Mouse (Mus musculus): ENCODE results near the gene Rnf135.
"Not testable (repeated sequence)": the region's sequence is repeated elsewhere in the genome, so short reads cannot be mapped to it uniquely, and the experiment has no call there.

Gene Rnf135

GRCm38 (mm10) chr11:80163362-80164116, 20.1 kb upstream of the Rnf135 start:
- DNase-seq, result no peak

- DNase-seq, result no peak
Observed at GRCm38 (mm10) chr11:80164224-80164623, 19.4 kb upstream of the Rnf135 start.

GRCm38 (mm10) chr11:80168121-80168520, 15.5 kb upstream of the Rnf135 start:
- DNase-seq, result no peak

GRCm38 (mm10) chr11:80168611-80169249, 14.9 kb upstream of the Rnf135 start:
- no peak for DNase-seq

DNA sequence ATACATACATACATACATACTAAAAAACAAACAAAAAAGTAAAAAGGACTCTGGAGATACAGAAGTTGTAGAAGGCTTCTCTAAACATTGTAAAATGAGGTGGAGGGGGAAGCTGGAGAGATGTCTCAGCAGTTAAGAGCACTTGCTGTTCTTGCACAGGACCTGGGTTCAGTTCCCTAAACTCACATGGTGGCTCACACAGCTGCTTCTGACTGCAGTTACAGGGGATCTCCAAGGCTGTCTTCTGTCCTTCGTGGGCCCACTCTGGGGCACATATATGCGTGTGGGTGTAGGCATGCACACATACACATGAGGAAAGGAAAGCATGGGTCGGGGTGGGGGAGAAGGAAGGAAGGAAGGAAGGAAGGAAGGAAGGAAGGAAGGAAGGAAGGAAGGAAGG, 14.0 kb upstream of the Rnf135 start:
- no peak for DNase-seq

DNA sequence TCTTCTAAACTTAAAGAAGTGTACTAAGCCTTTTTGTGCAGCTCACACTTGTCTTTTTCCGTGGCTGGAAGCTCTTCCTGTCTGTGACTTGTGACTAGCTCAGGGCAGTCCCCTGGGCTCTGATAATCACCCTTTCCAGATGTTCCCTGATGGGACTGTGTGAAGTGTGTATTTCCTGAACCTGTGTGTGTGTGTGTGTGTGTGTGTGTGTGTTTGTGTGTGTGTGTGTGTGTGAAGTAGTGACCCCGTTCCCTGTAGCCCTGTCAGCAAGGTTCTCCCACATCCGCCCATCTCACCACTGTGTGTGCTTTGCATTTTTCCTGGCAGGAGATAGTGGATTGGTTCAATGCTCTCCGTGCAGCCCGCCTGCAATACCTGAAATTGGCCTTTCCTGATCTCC, 13.3 kb upstream of the Rnf135 start:
- no peak for DNase-seq

DNA sequence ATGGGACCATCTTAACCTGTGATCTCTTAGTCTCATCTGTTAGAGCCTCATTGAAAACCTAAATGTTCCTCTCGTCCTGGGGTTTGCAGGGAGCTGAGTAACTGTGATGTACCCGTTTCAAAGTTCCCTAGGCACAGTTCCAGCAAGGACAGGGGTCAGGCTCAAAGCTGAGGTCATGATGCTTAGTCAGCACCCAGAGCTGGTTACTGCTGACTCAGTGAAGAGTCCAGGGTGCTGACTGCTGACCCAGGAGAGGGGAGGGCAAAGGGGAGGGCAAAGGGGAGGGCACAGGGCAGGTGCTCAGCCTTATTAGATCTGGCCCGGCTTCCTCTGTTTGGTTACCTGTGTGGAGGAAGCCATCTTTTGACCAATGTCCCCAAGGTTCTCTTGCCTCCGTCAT, 11.8 kb upstream of the Rnf135 start:
- DNase-seq, result no peak

GRCm38 (mm10) chr11:80173963-80174670, 9.5 kb upstream of the Rnf135 start:
- no peak for DNase-seq

DNA sequence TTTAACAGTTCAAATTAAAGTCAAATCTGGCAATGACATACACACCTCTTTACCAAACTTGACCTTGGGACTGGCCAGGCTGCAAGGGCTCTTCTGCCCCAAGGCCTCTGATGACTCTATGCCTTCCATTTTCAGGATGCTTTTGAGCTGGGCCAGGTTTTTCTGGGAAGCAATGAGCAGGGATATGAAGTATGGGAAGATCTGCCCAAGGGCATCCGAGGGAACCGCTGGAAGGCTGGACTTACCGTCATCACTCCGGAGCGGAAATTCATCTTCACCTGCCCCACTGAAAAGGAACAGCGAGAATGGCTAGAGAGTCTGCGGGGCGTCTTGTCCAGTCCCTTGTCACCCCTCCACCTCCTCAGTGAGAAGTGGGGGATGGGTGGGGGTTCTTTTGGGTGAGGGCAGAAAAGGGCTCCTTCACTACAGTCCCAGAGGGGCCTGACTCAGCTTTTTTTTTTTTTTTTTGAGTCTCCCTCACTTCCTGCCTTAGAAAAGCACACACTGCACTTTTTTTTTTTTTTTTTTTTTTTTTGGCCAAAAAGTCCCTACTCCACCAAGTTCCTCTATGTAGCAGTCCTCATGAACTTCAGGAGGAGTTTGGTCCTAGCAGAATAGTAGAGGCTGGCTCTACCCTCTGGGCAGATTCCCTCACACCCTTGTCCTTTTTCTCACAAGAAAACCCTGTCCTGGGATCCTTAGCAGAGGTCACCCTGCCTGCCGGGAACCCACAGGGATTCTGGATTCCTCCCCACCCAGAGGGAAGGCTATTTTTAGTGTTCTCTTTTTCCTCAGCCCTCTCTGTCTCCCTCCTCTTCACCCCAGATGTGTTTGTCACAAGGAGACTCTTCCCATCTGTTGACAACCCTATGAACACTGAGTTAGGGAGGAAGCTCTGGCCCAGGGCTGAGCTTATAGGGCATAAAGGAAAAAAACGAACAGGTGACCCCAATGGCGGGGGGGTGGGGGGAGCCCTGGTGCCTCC, 6.4 kb upstream of the Rnf135 start:
- no peak for DNase-seq

- no peak for DNase-seq
Observed at GRCm38 (mm10) chr11:80178316-80178715, 5.3 kb upstream of the Rnf135 start.

DNA sequence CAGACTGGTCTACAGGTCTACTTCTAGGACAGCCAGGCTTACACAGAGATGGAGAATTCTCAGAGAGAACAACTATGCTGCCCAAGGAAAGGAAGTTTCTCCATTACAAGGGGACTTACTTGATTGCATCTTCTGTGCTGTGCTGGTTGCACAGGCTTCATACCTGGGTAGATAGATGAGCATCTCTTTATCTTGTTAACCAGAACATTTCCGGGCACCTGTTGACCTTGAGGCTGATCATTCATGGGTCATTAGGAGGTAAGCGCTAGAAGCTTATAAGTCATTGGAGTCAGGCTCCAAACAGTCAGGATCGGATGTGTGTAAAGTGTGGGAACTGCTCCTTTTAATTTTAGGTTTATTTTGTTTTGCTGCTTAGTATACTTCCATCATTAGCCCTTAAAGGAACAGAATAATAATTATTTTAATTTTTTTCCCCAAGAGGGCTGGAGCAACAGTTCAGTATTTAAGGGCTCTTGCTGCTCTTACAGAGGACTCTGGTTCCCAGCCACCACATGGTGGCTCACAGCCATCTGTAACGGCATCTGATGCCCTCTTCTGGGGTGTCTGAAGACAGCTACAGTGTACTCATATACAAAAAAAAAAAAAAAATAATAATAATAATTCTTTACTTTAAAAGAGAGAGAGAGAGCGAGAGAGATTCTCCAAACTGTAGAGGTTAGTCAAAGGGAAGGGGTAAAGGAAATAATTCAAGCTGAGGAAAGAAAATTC, 2.5 kb upstream of the Rnf135 start:
- no peak for DNase-seq

DNA sequence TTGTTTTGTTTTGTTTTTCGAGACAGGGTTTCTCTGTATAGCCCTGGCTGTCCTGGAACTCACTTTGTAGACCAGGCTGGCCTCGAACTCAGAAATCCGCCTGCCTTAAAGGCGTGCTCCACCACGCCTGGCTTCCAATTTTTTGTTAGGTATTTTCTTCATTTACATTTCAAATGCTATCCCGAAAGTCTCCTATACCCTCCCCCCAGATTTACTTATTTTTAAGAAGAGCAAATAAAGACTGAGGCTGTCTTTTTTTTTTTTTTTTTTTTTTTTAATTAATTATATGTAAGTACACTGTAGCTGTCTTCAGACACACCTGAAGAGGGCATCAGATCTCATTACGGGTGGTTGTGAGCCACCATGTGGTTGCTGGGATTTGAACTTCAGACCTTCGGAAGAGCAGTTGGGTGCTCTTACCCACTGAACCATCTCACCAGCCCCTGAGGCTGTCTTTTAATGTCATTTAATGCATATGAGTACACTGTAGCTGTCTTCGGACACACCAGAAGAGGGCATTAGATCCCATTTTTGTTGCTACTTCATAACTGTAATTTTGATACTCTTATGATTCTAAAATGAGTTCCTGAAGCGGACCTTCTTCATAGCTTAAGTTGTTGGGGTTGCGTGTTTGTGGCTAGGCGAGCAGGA, 472 bp upstream of the Rnf135 start:
- DNase-seq, result not testable (repeated sequence)

- no peak for DNase-seq
Observed at GRCm38 (mm10) chr11:80184531-80185071, 950 bp downstream of the Rnf135 start.

- DNase-seq, result not testable (repeated sequence)
Observed at GRCm38 (mm10) chr11:80185441-80185976, 1.9 kb downstream of the Rnf135 start.

DNA sequence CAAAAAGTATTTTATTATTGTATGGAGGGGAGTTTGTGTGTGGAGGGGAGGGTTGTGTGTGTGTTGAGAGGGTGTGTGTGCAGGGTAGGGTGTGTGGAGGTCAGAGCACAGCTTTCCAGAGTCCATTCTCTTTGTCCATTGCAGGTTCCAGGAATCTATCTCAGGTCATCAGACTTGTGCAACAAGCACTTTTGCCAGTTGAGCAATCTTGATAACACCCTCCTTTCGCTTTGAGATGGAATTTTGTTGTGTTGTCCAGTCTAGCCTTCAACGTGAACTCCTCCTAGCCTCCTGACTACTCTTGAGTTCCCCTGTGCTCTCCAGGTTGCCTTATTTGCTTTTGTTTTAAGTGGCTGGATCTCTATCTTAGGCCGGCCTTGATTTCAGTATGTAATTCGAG, 6.6 kb downstream of the Rnf135 start:
- DNase-seq, result no peak

GRCm38 (mm10) chr11:80193827-80194226, 10.2 kb downstream of the Rnf135 start:
- no peak for DNase-seq

GRCm38 (mm10) chr11:80196351-80196750, 12.7 kb downstream of the Rnf135 start:
- no peak for DNase-seq

- no peak for DNase-seq
Observed at GRCm38 (mm10) chr11:80199316-80199715, 15.7 kb downstream of the Rnf135 start.

DNA sequence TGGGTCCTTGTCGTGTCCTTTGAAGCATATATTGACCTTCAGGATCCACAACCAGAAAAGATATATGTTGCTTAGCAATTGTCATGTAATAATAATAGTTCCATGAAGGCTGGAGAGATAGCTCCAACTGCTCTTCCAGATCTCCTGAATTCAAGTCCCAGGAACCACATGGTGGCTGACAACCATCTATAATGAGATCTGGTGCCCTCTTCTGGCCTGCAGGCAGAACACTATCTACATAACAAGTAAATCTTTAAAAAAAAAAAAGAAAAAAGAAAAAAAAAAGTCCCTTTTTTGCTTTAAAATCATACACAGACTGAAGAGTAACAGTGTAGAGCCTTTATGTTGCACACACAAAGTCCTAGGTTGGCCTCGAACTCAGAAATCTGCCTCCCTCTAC, 16.1 kb downstream of the Rnf135 start:
- DNase-seq, result no peak

DNA sequence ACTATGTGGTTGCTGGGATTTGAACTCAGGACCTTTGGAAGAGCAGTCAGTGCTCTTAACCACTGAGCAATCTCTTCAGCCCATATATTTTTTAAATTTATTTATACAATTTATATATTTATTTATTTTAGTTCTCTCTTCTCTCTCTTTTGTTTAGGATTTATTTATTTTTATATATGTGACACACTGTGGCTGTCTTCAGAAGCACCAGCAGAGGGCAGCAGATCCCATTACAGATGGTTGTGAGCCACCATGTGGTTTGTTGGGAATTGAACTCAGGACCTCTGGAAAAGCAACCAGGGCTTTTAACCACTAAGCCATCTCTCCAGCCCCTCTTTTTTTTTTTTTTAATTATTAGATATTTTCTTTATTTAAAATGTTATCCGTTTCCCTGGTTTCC, 16.7 kb downstream of the Rnf135 start:
- no peak for DNase-seq

GRCm38 (mm10) chr11:80202296-80202695, 18.6 kb downstream of the Rnf135 start:
- DNase-seq, result no peak
